Mouse (Mus musculus) central nervous system, embryonic 11.5 days (tissue): Measurements from ENCODE around the gene Tbx4. TPM values are rescaled to one million over a fixed set of nuclear protein-coding genes. Genes with fewer than 3 reads are reported as not detected.

Experiments used
- polyA plus RNA-seq: library from polyadenylated mRNA; depleted of rRNA; stranded (reverse); fragments of >200 nt; gene quantifications from 2 replicates; pipeline ENCODE4 v1.2.3, GENCODE M21; 2012; rRNA removed

Tbx4 gene
- 0.49 and 8.1 TPM in 2 replicates for polyA plus RNA-seq

GRCm38 (mm10) chr11:85885665-85886428 is at the start of gene Tbx4:
Tbx4 (plus strand) TSS chr11:85886422.

GRCm38 (mm10) chr11:85850233-85850632 is 36.0 kb upstream of the Tbx4 start, which contains the start of gene Gm11444:
Gm11444 (minus strand) TSS chr11:85850333.

Other genes with a start within 250 kb of the Tbx4 start
- gene Tbx2, start 53.9 kb upstream of the Tbx4 start, polyA plus RNA-seq, result 5.7 and 32.1 TPM in 2 replicates
- gene Gm11444, start 36.1 kb upstream of the Tbx4 start, polyA plus RNA-seq, result not detected in 2 replicates